Mouse (Mus musculus) cortical plate, adult 2 months (tissue): ENCODE data around the gene Nudcd3.

ENCODE experiments used
- CTCF ChIP-seq: fragments of 200-500 bp; IDR thresholded peaks from 2 replicates; pipeline ENCODE4 v1.5.1; 2011; ENCODE audit warnings: mild to moderate bottlenecking, control low read depth, low read length; ENCODE audit not compliant: insufficient read depth; ENCODE audit errors: extremely low read depth
- POLR2A ChIP-seq: fragments of 200-500 bp; IDR thresholded peaks from 2 replicates; pipeline ENCODE4 v1.6.1; 2011; ENCODE audit warnings: mild to moderate bottlenecking, low read length, control low read depth; ENCODE audit not compliant: insufficient read depth; ENCODE audit errors: extremely low read depth

GRCm38 (mm10) chr11:6108296-6108695 is 91.9 kb downstream of the Nudcd3 start:
- no peak for TF ChIP-seq CTCF
- TF ChIP-seq POLR2A = no peak
